Mouse (Mus musculus) kidney, adult 8-10 months (tissue): Measurements from ENCODE around the gene Gm10959.

ENCODE experiments used
- DNase-seq, 2 experiments: peaks; one replicate each; pipeline ENCODE4 v3.0.0; 2022

Gm10959 gene

DNA sequence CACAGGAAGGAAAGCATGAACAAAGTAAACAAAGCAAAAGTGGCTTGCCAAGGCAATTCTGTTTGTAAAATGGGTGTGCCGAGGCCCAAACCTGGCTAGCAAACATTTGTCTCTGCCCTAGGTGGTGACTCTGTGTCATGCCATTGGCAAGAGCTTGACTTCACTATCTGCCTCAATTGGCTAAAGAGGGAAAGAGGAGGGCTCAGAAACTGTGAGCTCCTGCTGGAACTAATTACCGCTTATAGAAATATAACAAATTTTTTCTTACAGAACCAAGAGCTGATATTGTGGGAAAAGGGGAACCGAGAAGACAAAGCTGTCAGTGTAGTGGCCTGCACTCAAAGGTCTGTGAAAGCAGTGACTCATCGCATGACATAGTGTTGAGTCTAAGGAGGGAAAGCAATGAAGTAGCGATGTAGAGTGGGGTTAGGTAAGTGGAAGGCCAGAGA, 30.8 kb downstream of the Gm10959 start:
- no peak for DNase-seq

DNA sequence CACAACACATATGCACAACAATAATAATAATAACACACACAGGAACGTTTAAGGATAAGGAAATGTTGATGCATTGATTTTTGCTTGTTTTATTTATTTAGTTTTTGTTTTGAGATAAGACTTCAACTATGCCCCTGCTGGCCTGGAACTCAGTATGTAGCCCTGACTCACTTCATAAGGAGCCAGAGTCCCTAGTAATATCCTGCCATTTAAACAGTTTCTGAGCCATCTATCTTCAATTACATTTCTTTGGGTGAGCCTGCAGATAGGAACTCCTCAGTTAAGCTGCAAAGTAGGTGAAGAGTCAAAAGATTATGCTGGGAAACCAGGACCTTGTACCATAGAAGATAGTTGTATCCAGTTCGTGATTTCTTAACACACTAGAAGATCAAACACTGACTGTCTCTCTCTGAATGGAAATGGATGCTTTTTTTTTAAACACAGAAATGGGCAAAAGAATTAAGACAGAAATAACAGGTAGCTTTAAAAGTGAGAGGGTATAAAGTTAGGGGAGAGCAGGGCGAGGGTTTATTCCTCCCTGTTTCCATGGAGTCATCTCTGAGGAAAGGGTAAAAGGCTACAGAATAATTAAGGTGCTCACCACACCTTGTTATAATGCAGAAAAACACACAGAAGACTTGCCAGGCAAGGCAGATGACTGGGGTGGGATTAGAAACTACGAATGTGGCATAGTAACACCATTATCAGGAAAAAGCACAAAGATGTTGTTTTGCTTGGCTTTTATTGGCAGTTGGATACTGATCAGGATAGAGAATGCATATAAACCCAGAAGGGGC, 31.5 kb downstream of the Gm10959 start:
- no peak for DNase-seq

DNA sequence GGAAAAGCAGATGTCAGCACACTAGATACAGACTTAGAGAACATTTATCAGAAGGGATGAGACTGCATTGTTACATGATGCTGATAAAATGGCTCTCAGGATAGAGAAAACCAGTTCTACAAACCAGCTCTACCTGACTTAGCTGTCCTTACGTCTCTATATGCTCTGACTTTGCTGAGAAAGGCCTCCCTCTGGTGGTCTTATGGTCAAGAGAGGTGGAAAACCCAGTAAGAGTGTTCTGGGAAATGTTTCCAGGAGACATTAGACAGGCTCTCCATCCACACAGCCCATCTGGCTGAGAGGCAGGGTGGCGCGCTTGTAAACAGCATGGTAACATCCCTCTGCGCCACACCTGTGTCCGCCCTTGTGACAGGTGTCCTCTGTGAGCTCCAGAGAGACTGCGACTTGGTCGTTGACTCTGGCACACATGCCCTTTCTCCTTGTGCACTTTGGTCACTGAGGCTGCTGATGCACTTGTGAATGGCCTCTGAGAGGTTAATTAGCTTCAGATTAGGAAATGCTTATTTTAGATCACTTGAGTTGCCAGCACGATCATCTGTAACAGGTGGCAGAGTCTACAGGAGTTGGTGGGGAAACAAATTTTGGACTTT, 40.4 kb downstream of the Gm10959 start:
- no peak for DNase-seq

DNA sequence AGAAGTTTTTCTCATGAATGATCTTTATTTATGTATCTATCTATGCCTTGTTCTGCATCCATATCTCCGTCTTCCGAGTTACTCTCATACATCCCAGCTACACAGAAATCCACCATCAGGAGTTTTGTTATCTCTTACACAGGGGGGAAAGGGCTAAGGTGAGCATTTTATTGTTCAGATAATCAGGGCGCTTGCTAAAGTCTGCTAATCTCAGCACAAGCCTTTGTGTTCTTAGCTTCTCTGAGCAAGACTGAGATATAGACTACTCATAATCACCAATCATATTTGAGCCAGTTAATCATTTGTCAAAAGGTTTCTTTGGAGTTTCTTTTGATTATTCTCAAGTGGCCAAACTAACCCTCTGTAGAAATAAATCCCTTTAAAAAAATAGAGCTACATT, 41.6 kb downstream of the Gm10959 start:
- DNase-seq: no peak

DNA sequence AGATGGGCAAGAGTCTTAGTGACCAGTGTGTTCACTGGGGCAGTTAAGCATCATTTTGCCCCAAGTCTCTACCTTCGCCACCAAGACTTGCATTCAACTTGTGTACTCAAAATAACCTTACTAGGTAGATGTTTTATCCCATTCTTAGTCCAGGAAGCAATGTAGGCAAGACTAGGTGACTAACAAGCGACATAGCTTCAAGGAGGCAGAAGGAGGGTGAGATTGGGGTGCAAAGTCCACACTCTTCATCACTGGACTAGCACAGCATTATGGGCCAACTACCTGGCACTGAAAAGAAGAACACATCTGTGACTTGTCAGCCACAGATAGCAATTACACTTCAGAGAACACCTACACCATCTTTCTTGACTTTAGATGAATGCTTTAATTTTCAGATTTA, 42.3 kb downstream of the Gm10959 start:
- DNase-seq: no peak

DNA sequence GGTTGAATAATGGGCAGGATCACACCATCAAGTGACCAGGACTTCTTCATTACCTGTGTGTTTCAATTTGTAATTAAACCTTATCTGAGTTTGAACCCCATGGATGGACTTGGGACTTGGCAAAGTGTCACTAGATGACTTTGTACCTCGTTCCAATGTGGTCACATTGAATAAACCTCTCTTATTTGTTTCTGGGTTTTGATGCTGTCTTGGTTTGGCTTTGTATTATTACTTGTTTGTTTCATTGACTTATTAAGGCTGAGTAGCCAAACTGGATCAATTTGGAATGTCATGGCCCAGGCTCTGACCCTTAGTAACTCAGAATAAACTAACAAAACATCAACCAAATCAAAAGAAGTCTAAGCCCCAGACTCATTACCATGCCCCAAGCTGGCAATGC, 47.6 kb downstream of the Gm10959 start:
- no peak for DNase-seq

DNA sequence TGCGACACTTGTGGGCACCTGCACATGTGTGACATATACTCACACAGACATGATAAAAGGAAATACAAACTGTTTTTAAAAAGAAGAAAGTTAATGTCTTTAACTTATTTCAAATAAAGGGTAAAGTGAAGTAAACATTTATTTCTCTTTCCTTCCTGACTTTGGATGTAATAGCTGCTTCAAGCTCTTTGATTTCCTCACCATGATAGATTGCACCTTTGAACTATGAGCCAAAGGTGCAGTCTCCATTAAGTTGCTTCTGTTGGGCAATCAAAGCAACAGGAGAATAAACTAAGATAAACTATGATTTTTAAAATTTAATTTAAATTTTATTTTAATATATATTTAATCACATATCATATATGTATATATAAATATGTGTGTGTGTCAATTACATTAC, 50.9 kb downstream of the Gm10959 start:
- no peak for DNase-seq

DNA sequence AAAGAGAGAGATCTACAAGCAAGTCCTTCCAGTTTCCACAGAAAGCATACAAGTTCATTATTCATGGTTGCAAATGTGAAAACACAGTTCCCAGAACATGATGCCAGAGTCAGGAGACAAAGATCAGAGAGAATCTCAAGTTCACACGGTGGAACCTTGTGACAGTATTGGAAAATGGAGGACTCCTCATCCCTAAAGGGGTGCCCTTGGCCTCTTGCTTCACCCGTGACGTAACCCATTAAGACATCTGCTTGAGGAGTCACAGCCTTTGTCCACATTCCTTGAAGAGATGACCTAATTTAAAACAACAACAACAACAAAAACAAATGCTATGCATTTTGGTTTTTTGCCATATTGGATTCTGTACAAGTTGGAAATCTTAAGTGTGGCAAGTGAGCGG, 54.1 kb downstream of the Gm10959 start:
- DNase-seq: no peak
